Mouse (Mus musculus) brain, embryonic 14.5 days (tissue): Measurements from ENCODE around the gene Limch1.

Source experiments
- CTCF ChIP-seq: fragments of 200-500 bp; IDR thresholded peaks from 2 replicates; pipeline ENCODE4 v1.5.1; 2012; ENCODE audit warnings: inconsistent platforms, mild to moderate bottlenecking, moderate library complexity, borderline replicate concordance; ENCODE audit not compliant: insufficient read depth, insufficient read length; ENCODE audit errors: extremely low read depth
- POLR2A ChIP-seq: fragments of 200-500 bp; IDR thresholded peaks from 2 replicates; pipeline ENCODE4 v1.6.1; 2012; ENCODE audit warnings: mild to moderate bottlenecking, inconsistent platforms, borderline replicate concordance; ENCODE audit not compliant: poor library complexity, insufficient read depth, insufficient read length, severe bottlenecking; ENCODE audit errors: extremely low read depth

DNA sequence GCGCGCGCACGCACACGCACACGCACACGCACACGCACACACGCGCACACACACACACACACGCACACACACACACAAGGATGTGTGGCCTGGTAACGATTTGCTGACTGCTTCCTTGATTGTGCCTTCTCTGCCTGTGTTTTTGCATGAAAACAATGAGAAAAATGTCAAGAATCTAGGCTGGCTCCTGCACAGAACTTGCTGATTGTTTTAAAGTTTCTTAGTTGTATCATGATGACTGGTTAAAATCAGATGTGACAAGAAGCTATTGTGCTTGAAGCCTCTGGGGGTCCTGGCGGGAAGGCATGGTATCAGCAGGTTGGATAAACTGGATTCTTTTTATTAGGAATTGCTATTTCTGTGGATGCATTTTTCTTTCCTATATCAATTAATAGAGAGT lies 137.1 kb downstream of the Limch1 start:
- TF ChIP-seq POLR2A = no peak
- no peak for TF ChIP-seq CTCF
